Mouse (Mus musculus) lung, postnatal 0 days (tissue): ENCODE measurements around the gene Trim61.
"Not testable (repeated sequence)": the region's sequence is repeated elsewhere in the genome, so short reads cannot be mapped to it uniquely, and the experiment has no call there.

Source experiments
- CTCF ChIP-seq: IDR thresholded peaks from 2 replicates; pipeline ENCODE4 v1.5.1; 2016; ENCODE audit warnings: antibody characterized with exemption, mild to moderate bottlenecking
- EP300 ChIP-seq: IDR thresholded peaks from 2 replicates; pipeline ENCODE4 v1.6.1; 2016; ENCODE audit warnings: antibody characterized with exemption, mild to moderate bottlenecking, control low read depth

DNA sequence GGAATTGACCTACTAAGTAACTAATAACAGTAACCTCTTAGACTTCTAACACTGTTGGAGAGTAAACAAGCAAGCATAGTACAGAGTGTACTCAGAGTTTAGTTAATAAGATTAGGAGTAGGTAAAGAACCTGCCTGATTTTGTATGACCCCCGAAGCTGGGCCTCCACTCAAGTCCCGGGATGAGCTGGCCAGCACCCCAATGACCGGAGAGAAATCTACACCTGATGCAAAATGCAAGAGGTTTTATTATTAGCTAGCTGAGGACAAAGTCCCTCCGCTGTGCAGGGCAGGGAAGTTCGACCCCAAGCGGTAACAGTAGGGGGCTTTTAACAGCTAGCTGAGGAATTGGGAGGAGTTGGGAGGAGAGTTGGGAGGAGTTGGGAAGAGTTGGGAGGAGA, 10.7 kb downstream of the Trim61 start:
- TF ChIP-seq CTCF, EP300: not testable (repeated sequence)
